Mouse (Mus musculus) liver, postnatal 0 days (tissue): Measurements from ENCODE around the gene Lat. TPM values are rescaled to one million over a fixed set of nuclear protein-coding genes. Genes with fewer than 3 reads are reported as not detected.

Source experiments
- ATAC-seq: fragments of 200-750 bp; cut with Nextera tagmentation; 2 replicates; pipeline ENCODE4 v1.8.0; 2017; ENCODE audit warnings: mild to moderate bottlenecking, moderate library complexity
- DNase-seq: peaks from one replicate; pipeline ENCODE4 v3.0.0-alpha.2; 2016
- H3K27ac ChIP-seq: fragments of 300-500 bp; sonication (generic); 2 replicates; pipeline ENCODE4 v1.5.1; 2014; ENCODE audit warnings: antibody characterized with exemption, moderate library complexity, mild to moderate bottlenecking, low read depth
- H3K27me3 ChIP-seq: fragments of 300-500 bp; sonication (generic); 2 replicates; pipeline ENCODE4 v1.6.1; 2014; ENCODE audit warnings: low read length, control low read depth, mixed read lengths; ENCODE audit not compliant: insufficient read depth
- H3K36me3 ChIP-seq: fragments of 300-500 bp; sonication (generic); replicated peaks from 2 replicates; pipeline ENCODE4 v1.6.1; 2014; ENCODE audit warnings: mild to moderate bottlenecking, control low read depth, low read length, moderate library complexity, mixed read lengths; ENCODE audit not compliant: insufficient read depth
- H3K4me1 ChIP-seq: fragments of 300-500 bp; sonication (generic); 2 replicates; pipeline ENCODE4 v1.6.1; 2014; ENCODE audit warnings: antibody characterized with exemption, mild to moderate bottlenecking, control low read depth; ENCODE audit not compliant: insufficient read depth
- H3K4me2 ChIP-seq: fragments of 300-500 bp; sonication (generic); 2 replicates; pipeline ENCODE4 v1.6.1; 2014; ENCODE audit warnings: low read depth, mild to moderate bottlenecking, low read length, moderate library complexity, mixed read lengths
- H3K4me3 ChIP-seq: fragments of 300-500 bp; sonication (generic); 2 replicates; pipeline ENCODE4 v1.5.1; 2014; ENCODE audit warnings: low read depth, low read length
- H3K9ac ChIP-seq: fragments of 300-500 bp; sonication (generic); replicated peaks from 2 replicates; pipeline ENCODE4 v1.6.1; 2014; ENCODE audit warnings: mild to moderate bottlenecking, moderate library complexity
- H3K9me3 ChIP-seq: fragments of 300-500 bp; sonication (generic); 2 replicates; pipeline ENCODE4 v1.6.1; 2016; ENCODE audit warnings: mild to moderate bottlenecking, control low read depth, low read length, mixed read lengths
- CTCF ChIP-seq: sonication (generic); IDR thresholded peaks from 2 replicates; pipeline ENCODE4 v1.5.1; 2016; ENCODE audit warnings: antibody characterized with exemption, low read depth
- EP300 ChIP-seq: IDR thresholded peaks from 2 replicates; pipeline ENCODE4 v1.6.1; 2016; ENCODE audit warnings: antibody characterized with exemption, low read depth, mild to moderate bottlenecking
- WGBS: fragments of 180-500 bp; shearing (Covaris S2); extraction: QIAGEN DNeasy Blood & Tissue Kit; methylation state at CpG from one replicate; pipeline ENCODE4 v1.1.7; 2014; ENCODE audit not compliant: insufficient replicate concordance; 5-methylcytosine and 5-hydroxymethylcytosine counted together
- polyA plus RNA-seq: library from polyadenylated mRNA; unstranded; fragments of >200 nt; fragmentation: Nextera tagmentation; extraction: Ambion mirVana; gene quantifications from 2 replicates; pipeline ENCODE4 v1.2.1, GENCODE M21; 2015

The Lat gene
- polyA plus RNA-seq, 1 experiment from 2014 or later, result 8.7 TPM

DNA sequence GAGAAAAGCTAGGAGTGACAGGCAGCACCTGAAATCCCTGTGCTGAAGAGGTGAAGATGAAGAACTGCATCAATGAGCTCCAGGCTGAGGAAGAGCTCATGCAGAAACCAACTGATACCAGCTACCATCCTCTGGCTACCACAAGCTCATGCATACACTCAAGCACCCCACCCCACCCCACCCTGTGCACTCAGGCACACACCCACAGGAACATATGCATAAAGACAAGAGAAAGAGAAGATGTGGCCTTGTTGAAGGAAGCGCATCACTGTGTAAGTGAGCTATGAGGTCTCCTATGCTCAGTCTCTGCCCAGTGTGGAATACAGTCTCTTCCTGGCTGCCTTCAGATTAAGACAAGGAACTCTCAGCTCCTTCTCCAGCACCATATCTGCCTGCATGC is 18.8 kb upstream of the Lat start:
- Histone ChIP-seq H3K9ac (no peak overlapping the region), H3K4me3 (no peak overlapping the region), H3K9me3 (no peaks in the 10 kb centered on the region), H3K4me2 (no peak overlapping the region), H3K27ac (no peak overlapping the region), H3K4me1 (no peaks in the 10 kb centered on the region), H3K27me3 (no peaks in the 10 kb centered on the region), H3K36me3 (peaks cover 50% of the 10 kb centered on the region)
- WGBS, result 96% methylated on average over 1 of the region's 1 CpGs
- DNase-seq (no peak), ATAC-seq (no peak)
- no peak for TF ChIP-seq EP300
- no peak for TF ChIP-seq CTCF

DNA sequence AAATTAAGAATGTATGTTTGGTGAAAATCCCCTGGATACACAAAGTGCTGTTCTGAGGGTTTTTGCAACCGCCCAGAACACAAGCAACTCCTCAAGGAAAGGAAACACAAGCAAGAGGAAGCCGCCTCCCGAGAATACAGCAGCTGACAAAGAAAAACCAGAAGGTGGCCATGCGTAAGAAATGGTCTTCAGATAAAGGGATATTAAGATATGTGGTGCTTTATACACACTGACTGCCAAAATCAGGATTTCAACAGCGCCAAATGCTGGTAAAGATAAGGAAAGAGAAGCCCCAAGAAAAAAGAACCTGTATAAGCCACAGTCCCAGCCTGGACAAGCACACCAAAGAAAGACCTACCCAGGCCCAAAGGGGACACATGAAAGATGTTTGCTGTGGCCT is 14.2 kb upstream of the Lat start:
- Histone ChIP-seq H3K27me3 (no peaks in the 10 kb centered on the region), H3K9ac (no peak overlapping the region), H3K4me2 (no peak overlapping the region), H3K27ac (no peak overlapping the region), H3K4me1 (no peaks in the 10 kb centered on the region), H3K9me3 (no peaks in the 10 kb centered on the region), H3K36me3 (peaks cover 34% of the 10 kb centered on the region), H3K4me3 (no peak overlapping the region)
- no peak for TF ChIP-seq EP300
- no peak for TF ChIP-seq CTCF
- ATAC-seq (no peak), DNase-seq (no peak)
- WGBS, result 68% methylated on average over 5 of the region's 5 CpGs

DNA sequence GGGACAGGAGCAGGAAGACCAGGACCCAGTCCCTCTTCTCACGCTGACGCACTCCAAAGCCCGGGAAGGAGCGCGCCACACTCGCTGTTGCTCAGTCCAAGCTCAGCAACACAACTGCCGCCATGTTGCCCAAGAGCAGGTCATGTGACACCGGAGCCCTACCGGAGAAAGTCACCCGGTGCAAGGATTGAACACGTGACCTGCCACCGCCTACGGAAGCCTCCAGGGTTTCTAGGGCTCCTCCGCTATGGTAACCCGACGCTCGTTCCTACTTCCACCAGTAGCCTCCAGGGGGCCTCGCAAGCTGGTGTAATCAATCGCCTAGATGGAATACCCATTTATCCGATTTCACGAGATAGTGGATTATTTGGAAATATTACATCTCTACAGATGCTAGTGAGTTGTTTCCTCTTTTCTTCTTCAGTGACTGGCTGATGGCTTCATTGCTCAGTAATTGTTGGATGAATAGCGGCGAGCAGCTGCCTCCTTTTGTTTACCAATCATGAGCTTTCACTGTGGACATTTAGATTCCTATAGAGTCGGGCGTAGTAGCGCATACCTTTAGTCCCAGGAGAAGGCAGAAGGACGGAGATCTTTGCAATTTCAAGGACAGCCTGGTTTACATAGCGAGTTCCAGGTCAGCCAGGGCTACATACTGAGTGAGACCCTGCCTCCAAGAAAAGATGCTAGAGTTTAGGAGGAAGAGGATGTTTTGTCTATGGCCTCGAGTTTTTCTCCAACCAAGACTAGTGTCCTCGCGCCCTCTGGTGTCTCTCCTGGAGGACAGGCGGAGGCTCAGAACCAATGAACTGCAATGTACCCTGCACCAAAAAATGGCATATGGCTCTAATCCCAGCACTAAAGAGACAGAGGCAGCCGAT is 8.1 kb upstream of the Lat start, which contains the start of gene Spns1:
TSS of gene Spns1 (minus strand) at position 173 of the 881 bp plus-strand sequence.
- TF ChIP-seq CTCF, result peak; percentile 87
- no peak; the same call in 1 of the 2 replicates for TF ChIP-seq EP300
- H3K36me3 ChIP-seq, result peaks cover 14% of the 10 kb centered on the region
- peak within 1 kb of the TSS; percentile 49 for H3K27ac ChIP-seq
- ATAC-seq (peak; percentile 98), DNase-seq (peak; percentile 95)
- peak within 1 kb of the TSS; percentile 66 for H3K4me3 ChIP-seq
- H3K27me3 ChIP-seq, result no peaks in the 10 kb centered on the region
- H3K4me2 ChIP-seq, result peak within 1 kb of the TSS; percentile 99
- under 1% methylated on average over 33 of the region's 33 CpGs for WGBS
- no peaks in the 10 kb centered on the region for H3K9me3 ChIP-seq
- H3K4me1 ChIP-seq, result peaks cover 21% of the 10 kb centered on the region
- H3K9ac ChIP-seq, result peak within 1 kb of the TSS; percentile 76

DNA sequence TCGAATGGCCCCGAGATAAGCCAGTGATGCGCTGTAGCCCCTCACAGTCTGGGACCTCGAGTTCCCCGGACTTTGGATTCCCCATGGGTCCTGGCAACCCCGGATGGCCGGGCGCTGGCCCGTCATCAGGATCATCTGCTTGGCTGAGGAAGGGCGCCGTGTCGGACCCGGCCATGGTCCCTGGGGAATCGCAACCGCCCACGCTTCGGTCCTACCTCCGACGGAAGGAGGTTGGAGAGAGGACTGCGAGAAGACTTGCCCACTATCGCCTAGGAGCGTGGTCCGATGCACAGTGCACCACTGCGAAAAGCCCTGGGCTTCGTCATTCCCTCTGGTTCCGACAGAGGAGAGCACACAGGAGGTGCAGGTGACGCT is 7.5 kb upstream of the Lat start:
- 2% methylated on average over 27 of the region's 27 CpGs for WGBS
- no peaks in the 10 kb centered on the region for H3K27me3 ChIP-seq
- peaks cover 21% of the 10 kb centered on the region for H3K4me1 ChIP-seq
- H3K36me3 ChIP-seq, result peaks cover 15% of the 10 kb centered on the region
- TF ChIP-seq CTCF (no peak), EP300 (no peak)
- ATAC-seq (peak; percentile 44), DNase-seq (no peak)
- H3K9ac ChIP-seq, result peak overlapping the region; percentile 76
- H3K4me2 ChIP-seq, result peak overlapping the region; percentile 99
- H3K27ac ChIP-seq, result peak overlapping the region; percentile 49
- H3K4me3 ChIP-seq, result peak overlapping the region; percentile 66
- no peaks in the 10 kb centered on the region for H3K9me3 ChIP-seq

DNA sequence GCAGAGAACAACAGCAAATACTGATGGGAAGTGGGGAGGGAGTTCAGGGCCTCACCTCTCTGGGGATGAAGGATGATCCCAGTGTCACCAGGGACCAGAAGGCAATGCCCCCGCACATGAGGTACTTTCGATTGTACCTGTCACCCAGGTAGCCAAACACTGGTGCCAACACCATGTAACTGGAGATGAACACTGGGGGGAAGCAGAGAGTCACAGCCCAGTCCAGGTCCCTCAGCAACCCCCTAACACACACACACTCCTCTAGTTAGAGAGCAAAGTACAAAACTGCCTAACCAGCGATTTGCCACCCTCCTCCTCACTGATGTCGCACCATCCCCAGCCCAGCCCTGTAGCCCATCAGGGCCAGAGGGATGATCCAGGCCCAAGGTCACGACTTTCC is 5.6 kb upstream of the Lat start:
- WGBS, result 63% methylated on average over 5 of the region's 5 CpGs
- DNase-seq (no peak), ATAC-seq (no peak)
- TF ChIP-seq CTCF (peak; percentile 27; the same call in 1 of the 2 replicates), EP300 (no peak)
- H3K36me3 ChIP-seq, result peaks cover 27% of the 10 kb centered on the region
- peaks cover 21% of the 10 kb centered on the region for H3K4me1 ChIP-seq
- H3K27ac ChIP-seq, result no peak overlapping the region
- no peak overlapping the region for H3K9ac ChIP-seq
- H3K4me2 ChIP-seq, result no peak overlapping the region
- H3K9me3 ChIP-seq, result no peaks in the 10 kb centered on the region
- H3K4me3 ChIP-seq, result no peak overlapping the region
- no peaks in the 10 kb centered on the region for H3K27me3 ChIP-seq

DNA sequence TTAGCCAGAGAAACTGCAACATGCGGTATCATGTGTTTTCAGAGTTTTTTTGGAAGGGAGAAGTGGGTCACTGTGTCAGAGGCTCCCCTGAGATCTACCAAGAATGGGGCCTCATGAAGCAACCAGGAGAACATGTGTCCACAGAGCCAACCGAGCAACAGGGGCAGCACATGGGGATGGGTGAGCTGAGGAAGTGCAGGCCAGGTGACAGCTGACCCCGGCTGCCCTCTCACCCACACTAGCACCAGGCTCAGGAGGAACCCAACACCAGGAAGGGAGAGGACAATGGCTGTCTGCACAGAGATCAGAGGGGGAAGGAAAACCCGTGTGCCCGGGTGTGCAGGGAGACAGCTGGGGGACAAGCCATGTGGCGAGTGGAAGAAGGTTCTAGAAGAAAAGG is 5.2 kb upstream of the Lat start:
- no peak for DNase-seq
- Histone ChIP-seq H3K27ac (no peak overlapping the region), H3K4me1 (peaks cover 21% of the 10 kb centered on the region), H3K9ac (no peak overlapping the region), H3K36me3 (peaks cover 30% of the 10 kb centered on the region), H3K4me2 (no peak overlapping the region), H3K9me3 (no peaks in the 10 kb centered on the region), H3K27me3 (no peaks in the 10 kb centered on the region), H3K4me3 (no peak overlapping the region)
- WGBS, result 57% methylated on average over 6 of the region's 6 CpGs
- no peak for TF ChIP-seq EP300
- no peak for ATAC-seq
